Mouse (Mus musculus) T-helper 1 cell (primary cell): Measurements from ENCODE around the gene Camk1g.

Experiments
- in situ Hi-C: fragments of 300-600 bp; cut with MboI, MseI; formaldehyde crosslinking; loops from one replicate; pipeline ENCODE4 v1.15.1; 2025; ENCODE audit warnings: high pct_unique_total_duplicates

The Camk1g gene

GRCm38 (mm10) chr1:193334546-193334945 lies 35.6 kb downstream of the Camk1g start:
- in situ Hi-C loops: no loop called here

GRCm38 (mm10) chr1:193333776-193334175 lies 36.3 kb downstream of the Camk1g start:
- in situ Hi-C loops: no loop called here

GRCm38 (mm10) chr1:193332671-193333070 lies 37.4 kb downstream of the Camk1g start:
- in situ Hi-C loops: no loop called here

GRCm38 (mm10) chr1:193332018-193332417 lies 38.1 kb downstream of the Camk1g start:
- in situ Hi-C loops: no loop called here

- in situ Hi-C loops: no loop called here
Measured at GRCm38 (mm10) chr1:193330626-193331025, 39.5 kb downstream of the Camk1g start.

GRCm38 (mm10) chr1:193330172-193330571 lies 39.9 kb downstream of the Camk1g start:
- in situ Hi-C loops: no loop called here

GRCm38 (mm10) chr1:193329557-193329956 lies 40.5 kb downstream of the Camk1g start:
- in situ Hi-C loops: no loop called here

- in situ Hi-C loops: no loop called here
Measured at GRCm38 (mm10) chr1:193327686-193328085, 42.4 kb downstream of the Camk1g start.

GRCm38 (mm10) chr1:193327216-193327615 lies 42.9 kb downstream of the Camk1g start:
- in situ Hi-C loops: no loop called here

- in situ Hi-C loops: no loop called here
Measured at GRCm38 (mm10) chr1:193326456-193327145, 43.5 kb downstream of the Camk1g start.

GRCm38 (mm10) chr1:193325891-193326290 lies 44.2 kb downstream of the Camk1g start:
- in situ Hi-C loops: no loop called here

GRCm38 (mm10) chr1:193324224-193324623 lies 45.9 kb downstream of the Camk1g start:
- in situ Hi-C loops: loop anchor here (5.0 to 25.0 kb wide), 2 partner anchors 67 to 1137 kb away; partner anchors contain the start of gene Kcnh1

- in situ Hi-C loops: loop anchor here (5.0 to 25.0 kb wide), 2 partner anchors 66 to 1136 kb away; partner anchors contain the start of gene Kcnh1
Measured at GRCm38 (mm10) chr1:193323686-193324085, 46.4 kb downstream of the Camk1g start.

GRCm38 (mm10) chr1:193320398-193320797 lies 49.7 kb downstream of the Camk1g start:
- in situ Hi-C loops: loop anchor here (5.0 to 25.0 kb wide), 2 partner anchors 63 to 1133 kb away; partner anchors contain the start of gene Kcnh1

GRCm38 (mm10) chr1:193319721-193320120 lies 50.4 kb downstream of the Camk1g start:
- in situ Hi-C loops: loop anchor here (5.0 to 25.0 kb wide), 2 partner anchors 62 to 1132 kb away; partner anchors contain the start of gene Kcnh1

GRCm38 (mm10) chr1:193317159-193317559 lies 52.9 kb downstream of the Camk1g start:
- in situ Hi-C loops: loop anchor here (25.0 kb wide), 1 partner anchor 1130 kb away; the partner anchor contains the start of gene Kcnh1

- in situ Hi-C loops: loop anchor here (25.0 kb wide), 1 partner anchor 1129 kb away; the partner anchor contains the start of gene Kcnh1
Measured at GRCm38 (mm10) chr1:193316358-193316750, 53.7 kb downstream of the Camk1g start.

GRCm38 (mm10) chr1:193315705-193316357 lies 54.3 kb downstream of the Camk1g start:
- in situ Hi-C loops: loop anchor here (25.0 kb wide), 1 partner anchor 1129 kb away; the partner anchor contains the start of gene Kcnh1

- in situ Hi-C loops: loop anchor here (25.0 kb wide), 1 partner anchor 1124 kb away; the partner anchor contains the start of gene Kcnh1
Measured at GRCm38 (mm10) chr1:193311596-193311995, 58.5 kb downstream of the Camk1g start.

- in situ Hi-C loops: loop anchor here (25.0 kb wide), 1 partner anchor 1123 kb away; the partner anchor contains the start of gene Kcnh1
Measured at GRCm38 (mm10) chr1:193310519-193311085, 59.5 kb downstream of the Camk1g start.

GRCm38 (mm10) chr1:193309785-193310518 lies 60.1 kb downstream of the Camk1g start:
- in situ Hi-C loops: loop anchor here (25.0 kb wide), 1 partner anchor 1123 kb away; the partner anchor contains the start of gene Kcnh1
